Mouse (Mus musculus) lung, embryonic 14.5 days (tissue): Measurements from ENCODE around the gene Rgs7. TPM values are rescaled to one million over a fixed set of nuclear protein-coding genes. Genes with fewer than 3 reads are reported as not detected.

Experiments
- ATAC-seq: fragments of 200-750 bp; cut with Nextera tagmentation; 2 replicates; pipeline ENCODE4 v1.8.0; 2017; ENCODE audit warnings: mild to moderate bottlenecking, moderate TSS enrichment, moderate library complexity; ENCODE audit not compliant: insufficient read depth
- DNase-seq: peaks from one replicate; pipeline ENCODE4 v3.0.0-alpha.2; 2015
- H3K27ac ChIP-seq: fragments of 300-500 bp; sonication (generic); 2 replicates; pipeline ENCODE4 v1.5.1; 2014; ENCODE audit warnings: low read depth, mild to moderate bottlenecking, moderate library complexity
- H3K27me3 ChIP-seq: fragments of 300-500 bp; sonication (generic); 2 replicates; pipeline ENCODE4 v1.6.1; 2014; ENCODE audit warnings: low read length, control low read depth; ENCODE audit not compliant: insufficient read depth
- H3K36me3 ChIP-seq: fragments of 300-500 bp; sonication (generic); 2 replicates; pipeline ENCODE4 v1.6.1; 2014; ENCODE audit warnings: control low read depth; ENCODE audit not compliant: insufficient read depth
- H3K4me1 ChIP-seq: fragments of 300-500 bp; sonication (generic); 2 replicates; pipeline ENCODE4 v1.6.1; 2014; ENCODE audit warnings: antibody characterized with exemption, control low read depth; ENCODE audit not compliant: insufficient read depth
- H3K4me2 ChIP-seq: fragments of 300-500 bp; sonication (generic); 2 replicates; pipeline ENCODE4 v1.6.1; 2014; ENCODE audit warnings: mild to moderate bottlenecking
- H3K4me3 ChIP-seq: fragments of 300-500 bp; sonication (generic); 2 replicates; pipeline ENCODE4 v1.5.1; 2014; ENCODE audit warnings: low read depth, low read length
- H3K9ac ChIP-seq: fragments of 300-500 bp; sonication (generic); 2 replicates; pipeline ENCODE4 v1.6.1; 2014
- H3K9me3 ChIP-seq: fragments of 300-500 bp; sonication (generic); 2 replicates; pipeline ENCODE4 v1.6.1; 2016; ENCODE audit warnings: low read depth, low read length, control low read depth
- CTCF ChIP-seq: IDR thresholded peaks from 2 replicates; pipeline ENCODE4 v1.5.1; 2016; ENCODE audit warnings: antibody characterized with exemption, low read depth
- WGBS: fragments of 180-500 bp; shearing (Covaris S2); extraction: QIAGEN DNeasy Blood & Tissue Kit; methylation state at CpG from one replicate; pipeline ENCODE4 v1.1.7; 2014; 5-methylcytosine and 5-hydroxymethylcytosine counted together
- polyA plus RNA-seq: library from polyadenylated mRNA; unstranded; fragments of >200 nt; fragmentation: Nextera tagmentation; extraction: Ambion mirVana; gene quantifications from 2 replicates; pipeline ENCODE4 v1.2.1, GENCODE M21; 2014

Rgs7 gene
- polyA plus RNA-seq, 1 experiment from 2014 or later: 0.08 TPM

- Histone ChIP-seq H3K9ac (no peak overlapping the region), H3K27me3 (no peaks in the 10 kb centered on the region), H3K4me2 (no peak overlapping the region), H3K36me3 (no peaks in the 10 kb centered on the region), H3K4me3 (no peak overlapping the region), H3K4me1 (no peaks in the 10 kb centered on the region), H3K9me3 (no peaks in the 10 kb centered on the region), H3K27ac (no peak overlapping the region)
- DNase-seq: peak; percentile 44
- WGBS: 65% methylated on average over 4 of the region's 4 CpGs
- peak; percentile 32; the same call in 1 of the 2 replicates for TF ChIP-seq CTCF
- peak; percentile 24 for ATAC-seq
Observed at GRCm38 (mm10) chr1:175118904-175119555, 373.3 kb downstream of the Rgs7 start.

GRCm38 (mm10) chr1:175108270-175108860, 383.9 kb downstream of the Rgs7 start:
- TF ChIP-seq CTCF: no peak
- ATAC-seq: no peak
- WGBS: 97% methylated on average over 1 of the region's 1 CpGs

GRCm38 (mm10) chr1:175106315-175106714, 386.0 kb downstream of the Rgs7 start:
- DNase-seq (no peak), ATAC-seq (no peak)
- Histone ChIP-seq H3K36me3 (no peaks in the 10 kb centered on the region), H3K4me1 (no peaks in the 10 kb centered on the region), H3K9ac (no peak overlapping the region), H3K4me2 (no peak overlapping the region), H3K27ac (no peak overlapping the region), H3K9me3 (no peaks in the 10 kb centered on the region), H3K27me3 (no peaks in the 10 kb centered on the region), H3K4me3 (no peak overlapping the region)
- TF ChIP-seq CTCF: no peak
- WGBS: 26% methylated on average over 1 of the region's 1 CpGs

More at GRCm38 (mm10) chr1:175108270-175108860, 383.9 kb downstream of the Rgs7 start:
- Histone ChIP-seq H3K27me3 (no peaks in the 10 kb centered on the region), H3K36me3 (no peaks in the 10 kb centered on the region), H3K9ac (no peak overlapping the region), H3K4me2 (no peak overlapping the region), H3K27ac (no peak overlapping the region), H3K4me1 (no peaks in the 10 kb centered on the region), H3K9me3 (no peaks in the 10 kb centered on the region), H3K4me3 (no peak overlapping the region)
- no peak for DNase-seq

- Histone ChIP-seq H3K4me1 (no peaks in the 10 kb centered on the region), H3K4me3 (no peak overlapping the region), H3K27ac (no peak overlapping the region), H3K9ac (no peak overlapping the region), H3K9me3 (no peaks in the 10 kb centered on the region), H3K27me3 (no peaks in the 10 kb centered on the region), H3K4me2 (no peak overlapping the region), H3K36me3 (no peaks in the 10 kb centered on the region)
- 79% methylated on average over 5 of the region's 5 CpGs for WGBS
- DNase-seq (no peak), ATAC-seq (no peak)
- TF ChIP-seq CTCF: no peak
Observed at GRCm38 (mm10) chr1:175105426-175105825, 386.9 kb downstream of the Rgs7 start.

GRCm38 (mm10) chr1:175097014-175097413, 395.3 kb downstream of the Rgs7 start:
- 42% methylated on average over 3 of the region's 3 CpGs for WGBS
- no peak for DNase-seq
- no peaks in the 10 kb centered on the region for H3K36me3 ChIP-seq

GRCm38 (mm10) chr1:175082104-175082503, 410.2 kb downstream of the Rgs7 start:
- 63% methylated on average over 1 of the region's 1 CpGs for WGBS
- H3K27ac ChIP-seq: no peak overlapping the region

More at GRCm38 (mm10) chr1:175097014-175097413, 395.3 kb downstream of the Rgs7 start:
- H3K9me3 ChIP-seq: no peaks in the 10 kb centered on the region
- no peak for TF ChIP-seq CTCF
- no peaks in the 10 kb centered on the region for H3K27me3 ChIP-seq
- no peak overlapping the region for H3K4me2 ChIP-seq
- H3K4me3 ChIP-seq: no peak overlapping the region
- no peak for ATAC-seq
- H3K9ac ChIP-seq: no peak overlapping the region
- H3K27ac ChIP-seq: no peak overlapping the region
- no peaks in the 10 kb centered on the region for H3K4me1 ChIP-seq

GRCm38 (mm10) chr1:175079819-175080608, 412.3 kb downstream of the Rgs7 start:
- Histone ChIP-seq H3K27ac (no peak overlapping the region), H3K9ac (no peak overlapping the region), H3K9me3 (no peaks in the 10 kb centered on the region), H3K4me1 (no peaks in the 10 kb centered on the region), H3K4me2 (no peak overlapping the region), H3K27me3 (no peaks in the 10 kb centered on the region), H3K36me3 (no peaks in the 10 kb centered on the region), H3K4me3 (no peak overlapping the region)
- TF ChIP-seq CTCF: no peak
- WGBS: 70% methylated on average over 4 of the region's 4 CpGs
- ATAC-seq (no peak), DNase-seq (no peak)

More at GRCm38 (mm10) chr1:175082104-175082503, 410.2 kb downstream of the Rgs7 start:
- Histone ChIP-seq H3K9ac (no peak overlapping the region), H3K27me3 (no peaks in the 10 kb centered on the region), H3K9me3 (no peaks in the 10 kb centered on the region), H3K36me3 (no peaks in the 10 kb centered on the region), H3K4me2 (no peak overlapping the region), H3K4me3 (no peak overlapping the region), H3K4me1 (no peaks in the 10 kb centered on the region)
- no peak for TF ChIP-seq CTCF
- ATAC-seq: no peak; the same call in 1 of the 2 replicates
- no peak for DNase-seq
